Mouse (Mus musculus) kidney, adult 18-20 months (tissue): ENCODE data around the gene Six4.
"Not testable (repeated sequence)": the region's sequence is repeated elsewhere in the genome, so short reads cannot be mapped to it uniquely, and the experiment has no call there.

Experiments used
- DNase-seq: peaks from one replicate; pipeline ENCODE4 v3.0.0; 2021

Gene Six4

GRCm38 (mm10) chr12:73113196-73113595 is at the start of gene Six4:
Gene Six4, minus strand, starts transcription at chr12:73113456.
- peak; percentile 74 for DNase-seq

DNA sequence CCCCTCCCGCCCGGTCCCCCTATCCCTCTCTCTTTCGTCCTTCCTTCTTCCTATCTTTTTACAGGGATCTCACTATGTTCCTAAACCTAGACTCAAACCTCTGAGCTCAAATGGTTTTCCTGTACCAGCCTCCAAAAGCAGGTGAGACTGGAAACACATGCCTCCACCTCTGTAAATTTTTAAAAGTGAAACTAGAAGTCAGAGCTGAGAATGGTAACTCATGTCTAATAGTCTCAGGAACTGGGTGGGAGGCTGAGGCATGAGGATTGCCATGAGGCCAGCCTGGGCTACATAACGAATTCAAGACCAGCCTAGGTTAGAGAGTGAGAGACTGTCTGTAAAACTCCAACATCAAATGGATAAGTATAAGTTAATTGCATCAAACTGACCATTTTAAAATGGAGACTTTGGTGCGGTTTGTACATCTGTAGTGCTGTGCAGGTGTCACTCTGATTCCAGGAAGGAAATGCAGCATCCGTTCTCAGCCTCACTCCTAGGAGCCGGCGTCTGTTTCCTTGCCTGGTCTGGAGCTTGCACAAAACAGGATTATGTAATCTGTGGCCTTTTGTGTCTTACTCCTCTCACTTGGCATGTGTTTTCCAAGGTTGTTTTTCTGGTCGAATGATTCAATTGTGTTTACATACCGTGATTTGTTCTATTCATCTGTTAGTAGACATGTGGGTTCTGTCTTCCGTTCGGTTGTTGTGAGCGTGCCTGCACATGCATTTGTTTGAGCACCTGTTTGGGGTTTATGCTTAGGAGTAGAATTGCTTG is 49.3 kb upstream of the Six4 start:
- DNase-seq: peak; percentile 10

DNA sequence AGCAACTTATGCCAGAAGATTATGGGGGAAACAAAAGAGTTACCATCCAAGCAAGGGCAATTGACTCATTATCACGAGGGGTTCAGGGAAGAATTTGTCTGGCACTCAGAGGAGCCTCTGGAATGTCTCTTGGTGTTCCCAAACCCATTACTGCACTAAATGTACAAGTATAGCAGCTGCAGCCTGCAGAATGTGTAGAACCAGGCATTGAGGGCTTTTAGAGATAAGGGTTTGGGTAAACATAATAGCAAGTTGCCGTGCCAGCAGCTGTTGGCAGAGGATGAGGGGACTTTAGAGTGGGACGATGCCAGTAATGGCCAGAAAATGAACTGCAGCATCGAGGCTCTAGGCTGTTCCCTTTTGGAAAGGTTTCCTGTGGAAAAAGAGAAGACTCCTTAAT is 47.1 kb upstream of the Six4 start:
- DNase-seq: no peak

DNA sequence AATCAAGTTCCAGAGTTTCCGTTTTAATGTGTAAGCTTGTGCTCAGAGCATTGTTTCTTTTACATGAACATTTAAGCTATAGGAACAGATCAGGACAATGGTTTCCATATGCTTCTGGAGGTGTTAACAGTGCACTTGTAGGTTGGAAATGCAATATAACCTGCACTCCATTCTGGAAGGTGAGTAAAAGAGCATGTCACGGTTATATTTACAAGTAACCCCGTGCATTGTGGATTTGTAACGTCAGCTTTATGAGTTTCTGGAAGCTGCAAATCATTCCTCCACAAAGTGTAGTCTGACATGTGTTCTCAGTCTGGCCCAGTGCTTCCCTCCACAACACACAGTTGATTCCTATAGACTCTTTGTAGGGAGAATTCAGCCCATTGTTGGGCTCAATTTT is 40.9 kb upstream of the Six4 start:
- no peak for DNase-seq

- DNase-seq: not testable (repeated sequence)
Observed at GRCm38 (mm10) chr12:73151038-73151437, 37.8 kb upstream of the Six4 start.

- no peak for DNase-seq
Observed at GRCm38 (mm10) chr12:73147236-73147635, 34.0 kb upstream of the Six4 start.

DNA sequence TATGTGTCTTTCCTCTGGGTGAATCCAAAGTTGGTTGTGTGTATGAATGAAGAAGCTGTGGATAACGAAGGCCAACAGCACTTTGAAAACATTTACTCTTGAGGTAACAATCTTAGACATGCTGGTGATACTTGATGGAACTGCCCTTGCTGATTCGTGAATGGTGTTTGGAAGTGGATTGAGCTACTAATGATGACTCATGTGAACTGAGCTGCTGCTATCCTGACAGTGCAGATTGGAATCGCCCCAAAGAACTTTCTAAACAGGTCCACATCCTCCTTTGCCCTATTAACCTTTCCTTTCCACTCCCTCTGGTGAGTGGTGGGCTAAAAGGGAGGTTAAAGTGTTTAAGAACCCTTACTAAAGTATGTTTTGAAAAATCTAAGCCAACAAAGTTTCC is 27.5 kb upstream of the Six4 start:
- no peak for DNase-seq

DNA sequence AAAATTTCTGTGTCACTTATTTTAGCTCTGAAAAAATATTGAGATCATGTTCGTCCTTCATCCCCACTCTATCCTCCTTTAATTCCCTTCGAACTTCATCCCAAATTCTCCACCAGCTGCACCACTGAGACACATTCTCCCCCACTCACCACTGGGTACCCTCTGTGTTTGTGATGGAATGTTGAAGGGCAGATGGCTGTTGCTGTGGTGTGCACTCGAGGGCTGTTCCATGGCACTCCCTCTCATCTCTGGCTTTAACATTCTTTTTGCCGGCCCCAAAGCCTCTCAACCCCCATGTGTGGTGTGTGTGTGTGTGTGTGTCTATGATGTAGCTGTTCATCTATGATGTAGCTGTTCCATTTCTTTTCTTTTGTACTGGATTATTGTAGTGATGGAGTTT is 12.0 kb upstream of the Six4 start:
- DNase-seq: no peak

DNA sequence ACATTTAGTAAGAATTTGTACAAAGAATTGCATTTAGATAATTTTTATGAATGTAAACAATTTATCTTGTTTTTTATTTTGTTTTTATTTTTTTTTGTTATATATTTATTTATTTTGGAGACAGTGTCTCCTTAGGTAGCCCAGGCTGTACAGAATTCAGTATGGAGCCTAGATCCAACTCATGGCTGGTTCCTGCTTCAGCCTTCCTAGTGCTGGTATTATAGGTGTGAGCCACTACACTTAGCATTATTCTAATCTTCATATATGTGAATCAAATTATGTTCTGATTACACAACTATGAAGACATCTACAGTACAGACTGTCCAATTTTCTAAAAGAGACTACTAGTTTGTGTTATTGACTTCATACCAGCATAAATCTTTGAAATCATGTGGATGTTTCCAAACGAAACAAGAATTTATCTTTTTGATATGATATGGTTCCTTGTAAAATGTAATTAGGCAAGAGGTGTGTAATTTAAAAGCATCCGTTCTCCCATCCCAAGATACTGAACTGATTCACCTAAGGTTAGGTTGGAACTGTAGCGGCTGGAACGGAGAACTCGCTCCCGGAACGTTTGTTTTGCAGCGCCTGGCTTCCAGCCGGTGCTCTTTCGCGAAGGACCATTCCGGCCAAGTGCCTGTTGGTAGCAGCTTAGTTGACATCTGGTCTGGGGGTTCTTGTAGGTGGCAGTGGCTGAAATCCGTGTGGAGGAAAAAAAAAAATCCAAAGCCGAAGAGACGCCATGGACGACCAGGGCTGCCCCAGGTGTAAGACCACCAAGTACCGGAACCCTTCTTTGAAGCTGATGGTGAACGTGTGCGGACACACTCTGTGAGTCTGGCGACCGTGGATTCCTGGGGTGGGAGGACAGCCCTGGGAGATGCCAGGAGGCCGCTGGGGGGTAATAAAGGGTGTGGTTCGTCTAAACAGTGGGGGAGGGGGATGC is 10.1 kb upstream of the Six4 start, which contains the start of gene Mnat1:
TSS of gene Mnat1 (plus strand) at position 625 of the 949 bp plus-strand sequence.
- DNase-seq: peak; percentile 86

DNA sequence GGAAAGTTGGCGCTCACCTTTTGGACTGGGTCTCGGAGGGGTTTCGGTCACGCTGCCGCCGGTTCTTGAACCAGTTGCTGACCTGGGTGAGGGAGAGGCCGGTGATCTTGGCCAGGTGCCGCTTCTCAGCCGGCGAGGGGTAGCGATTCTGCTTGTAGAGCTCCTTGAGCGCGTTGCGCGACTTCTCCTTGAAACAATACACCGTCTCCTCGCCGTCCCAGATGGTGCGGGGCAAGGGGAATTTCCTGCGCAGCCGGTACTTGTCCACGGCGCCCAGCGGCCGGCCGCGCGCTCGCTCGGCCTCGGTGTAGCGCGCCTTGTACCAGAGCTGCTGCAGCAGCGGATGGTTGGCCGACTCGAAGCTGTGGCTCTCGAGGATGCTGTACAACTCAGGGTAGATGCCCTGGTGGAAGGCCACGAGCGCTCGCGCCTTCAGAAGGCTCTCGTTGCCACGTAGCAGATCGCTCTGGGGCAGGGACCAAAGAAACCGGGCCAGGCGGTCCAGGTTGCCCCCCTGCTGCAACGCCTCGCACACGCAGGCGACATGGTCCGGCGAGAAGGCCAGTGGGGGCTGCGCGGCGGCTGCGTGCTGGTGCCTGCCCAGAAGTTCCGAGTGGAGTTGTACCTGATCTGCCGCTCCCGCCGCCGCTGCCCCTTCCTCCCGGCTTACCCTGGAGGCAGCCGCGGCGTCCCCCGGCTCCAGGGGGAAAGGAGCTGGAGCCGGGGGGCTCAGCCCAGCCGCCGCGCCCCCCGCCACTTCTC is 749 bp downstream of the Six4 start:
- peak; percentile 57 for DNase-seq

DNA sequence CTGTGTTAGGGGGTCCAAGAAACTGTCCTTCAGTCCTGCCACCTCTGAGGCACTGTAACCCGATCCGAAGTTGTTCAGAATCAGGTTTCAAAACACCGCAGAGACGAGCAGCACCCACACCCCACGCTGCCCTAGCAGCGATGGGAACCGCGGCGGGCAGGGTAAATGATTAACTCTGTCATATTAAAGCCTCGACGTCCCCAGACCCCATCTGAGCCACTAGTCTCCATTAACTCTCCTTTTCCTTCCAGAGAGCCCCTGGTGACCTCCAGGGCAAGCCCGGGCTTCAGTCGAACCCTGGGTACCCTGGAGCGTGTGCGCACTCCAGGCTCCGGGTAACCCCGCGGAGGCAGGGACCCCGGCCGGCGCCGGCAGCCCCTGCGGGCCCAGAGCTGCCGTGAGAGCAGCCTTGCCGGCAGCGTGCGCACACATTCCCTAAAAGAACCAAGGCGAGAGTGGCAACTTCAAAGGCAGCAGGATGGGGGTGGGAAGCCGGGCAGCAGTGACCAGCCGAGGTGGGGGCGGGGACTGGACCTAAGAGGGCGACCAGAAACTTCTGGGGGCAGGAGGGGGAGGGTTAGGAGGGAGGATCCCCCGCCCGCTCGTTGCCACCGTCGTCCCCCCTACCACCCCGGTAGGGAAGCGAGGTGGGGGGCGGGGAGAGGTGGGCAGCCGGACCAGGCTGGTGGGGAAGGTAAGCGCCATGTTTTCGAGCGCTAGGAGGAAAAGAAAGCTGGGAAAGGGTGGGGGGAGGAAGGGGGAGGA is 1.5 kb downstream of the Six4 start:
- DNase-seq: peak; percentile 62

- peak; percentile 50 for DNase-seq
Observed at GRCm38 (mm10) chr12:73110431-73111111, 2.7 kb downstream of the Six4 start.

DNA sequence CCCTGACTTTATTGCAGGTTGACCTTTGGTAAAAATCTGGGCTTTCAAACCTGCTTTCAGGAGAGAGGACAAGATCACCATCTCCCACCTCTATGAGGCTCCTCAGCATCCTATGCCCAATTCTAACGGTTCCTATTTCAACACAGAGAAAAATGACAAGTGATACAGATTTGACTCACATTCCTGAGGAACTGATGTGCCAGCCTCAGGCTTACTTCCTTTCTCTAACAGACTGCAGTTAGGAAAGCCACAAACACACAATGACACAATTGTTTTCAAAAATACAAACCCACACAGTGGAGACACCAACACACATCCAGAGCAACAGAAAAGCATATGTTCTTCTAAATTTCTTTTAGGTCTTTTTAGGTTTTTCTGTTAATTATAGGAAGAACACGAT is 5.4 kb downstream of the Six4 start:
- no peak for DNase-seq

DNA sequence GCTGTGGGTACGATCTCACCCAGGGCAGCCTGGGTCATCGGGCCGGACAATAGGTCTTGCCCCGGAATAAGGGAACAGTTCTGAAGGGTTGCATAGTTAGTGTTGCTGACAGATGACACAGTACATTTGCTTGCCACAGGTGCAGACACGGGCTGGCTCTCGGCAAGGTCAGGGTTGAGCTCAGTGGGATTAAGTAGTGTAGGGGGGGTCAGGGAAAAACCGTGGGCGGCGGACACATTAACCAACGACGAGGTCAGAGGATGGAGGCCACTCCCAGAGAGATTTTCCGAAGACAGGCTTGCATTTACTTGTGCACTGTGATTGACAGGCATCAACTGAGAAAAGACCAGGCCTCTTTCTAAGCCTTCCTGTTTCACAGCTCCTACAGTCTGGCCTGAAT is 9.5 kb downstream of the Six4 start:
- no peak for DNase-seq

DNA sequence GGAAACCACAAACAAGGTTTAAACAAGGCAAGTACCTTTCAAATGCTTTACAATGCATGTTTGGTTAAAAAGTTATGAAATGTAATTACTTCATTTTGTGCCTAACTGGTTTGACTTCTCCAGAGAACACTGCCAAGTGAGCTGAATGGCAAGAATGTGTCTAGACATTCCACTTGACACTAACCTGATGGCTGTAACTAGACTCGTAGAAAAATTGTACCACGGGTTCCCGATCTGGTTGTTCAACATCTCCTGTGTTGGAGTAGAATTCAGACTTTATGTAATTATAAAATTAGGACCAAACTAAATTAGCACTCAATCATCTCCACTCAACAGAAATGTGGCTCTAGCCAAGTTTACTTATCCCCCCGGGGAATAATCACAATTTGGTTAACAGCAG is 14.7 kb downstream of the Six4 start:
- no peak for DNase-seq

DNA sequence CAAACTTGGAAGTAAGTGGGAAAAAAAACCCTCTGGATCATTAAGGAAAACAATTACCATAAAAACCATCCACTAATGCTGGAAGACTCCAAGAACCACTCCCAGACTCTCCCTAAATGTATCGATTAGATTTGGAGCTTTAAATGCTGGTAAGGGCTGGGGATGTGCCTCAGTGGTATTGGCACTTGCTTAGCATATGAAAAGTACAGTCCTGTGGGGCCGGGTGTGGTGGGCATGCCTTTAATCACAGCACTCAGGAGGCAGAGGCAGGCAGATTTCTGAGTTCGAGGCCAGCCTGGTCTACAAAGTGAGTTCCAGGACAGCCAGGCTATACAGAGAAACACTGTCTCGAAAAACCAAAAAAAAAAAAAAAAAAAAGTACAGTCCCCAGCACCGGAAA is 17.1 kb downstream of the Six4 start:
- not testable (repeated sequence) for DNase-seq

DNA sequence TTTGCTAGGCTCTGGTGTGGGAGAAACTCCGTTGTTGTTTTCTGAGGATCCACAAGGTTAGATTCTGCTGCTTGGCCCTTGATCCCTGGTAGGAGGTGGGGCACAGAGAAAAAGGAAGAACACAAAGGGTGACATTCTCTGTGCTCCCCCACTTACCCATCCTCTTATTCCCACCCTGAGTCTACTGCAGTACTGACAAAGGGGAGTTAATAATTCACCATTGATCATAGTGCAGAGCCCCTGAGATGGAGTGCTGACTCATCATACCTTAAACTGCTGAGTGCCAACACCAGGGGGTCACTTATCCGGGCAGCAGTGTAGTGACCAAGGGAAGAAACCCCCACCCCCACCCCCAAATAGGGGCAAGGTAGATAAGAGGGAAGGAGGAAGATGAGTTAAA is 18.7 kb downstream of the Six4 start:
- DNase-seq: no peak

- DNase-seq: no peak
Observed at GRCm38 (mm10) chr12:73094189-73094588, 19.1 kb downstream of the Six4 start.

- DNase-seq: peak; percentile 24
Observed at GRCm38 (mm10) chr12:73090672-73091335, 22.5 kb downstream of the Six4 start.

DNA sequence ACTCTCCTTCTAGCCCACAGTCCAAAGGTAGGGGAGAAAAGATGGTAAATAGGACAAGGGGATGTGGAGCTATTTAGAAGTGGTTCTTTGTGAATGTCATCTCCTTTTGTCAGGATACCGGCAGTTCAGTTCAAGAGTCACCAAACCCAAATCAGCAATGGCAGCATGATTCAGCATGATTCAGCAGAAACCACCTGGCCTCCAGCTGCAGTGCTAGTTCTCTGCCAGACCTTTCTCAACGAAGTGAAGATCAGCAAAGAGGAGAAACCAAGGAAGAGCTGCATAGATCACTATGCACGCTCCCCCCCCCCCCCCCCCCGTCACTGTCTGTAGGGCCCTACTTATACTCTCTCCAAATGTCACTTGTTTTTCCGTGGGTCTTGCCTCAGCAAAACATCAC is 24.3 kb downstream of the Six4 start:
- DNase-seq: no peak

DNA sequence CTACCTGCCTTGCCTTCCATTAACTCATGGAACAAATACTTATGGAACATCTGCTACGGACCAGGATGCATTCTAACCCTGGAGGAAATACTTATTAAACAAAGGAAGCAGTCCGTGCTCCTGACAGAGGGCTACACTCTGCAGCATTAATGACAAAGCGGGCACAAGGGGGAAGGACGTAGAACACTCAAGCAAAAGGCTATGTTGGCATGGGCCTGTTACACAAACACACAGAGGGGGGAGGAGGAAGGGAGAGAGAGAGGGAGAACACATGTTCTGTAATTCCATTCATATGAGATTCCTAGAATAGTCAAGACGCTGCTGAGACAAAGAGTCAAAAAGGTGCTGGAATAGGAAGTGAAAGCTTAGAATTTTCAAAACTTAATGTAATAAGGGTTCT is 24.8 kb downstream of the Six4 start:
- no peak for DNase-seq
